Mouse (Mus musculus) intestine, postnatal 0 days (tissue): ENCODE results near the gene E2f2. TPM values are rescaled to one million over a fixed set of nuclear protein-coding genes. Genes with fewer than 3 reads are reported as not detected.
A peak's percentile ranks its signal among the peaks of the same experiment; 100 is the strongest.

Source experiments
- ATAC-seq: fragments of 200-750 bp; cut with Nextera tagmentation; 2 replicates; pipeline ENCODE4 v1.8.0; 2017; ENCODE audit warnings: mild to moderate bottlenecking, moderate TSS enrichment, moderate library complexity
- H3K27ac ChIP-seq: fragments of 300-500 bp; sonication (generic); 2 replicates; pipeline ENCODE4 v1.5.1; 2014; ENCODE audit warnings: mild to moderate bottlenecking, low read depth, low read length, moderate library complexity
- H3K27me3 ChIP-seq: fragments of 300-500 bp; sonication (generic); replicated peaks from 2 replicates; pipeline ENCODE4 v1.6.1; 2014; ENCODE audit warnings: low read length, mixed read lengths; ENCODE audit not compliant: control insufficient read depth, insufficient read depth
- H3K36me3 ChIP-seq: fragments of 300-500 bp; sonication (generic); 2 replicates; pipeline ENCODE4 v1.6.1; 2014; ENCODE audit warnings: mild to moderate bottlenecking, moderate library complexity; ENCODE audit not compliant: control insufficient read depth, insufficient read depth
- H3K4me1 ChIP-seq: fragments of 300-500 bp; sonication (generic); replicated peaks from 2 replicates; pipeline ENCODE4 v1.6.1; 2014; ENCODE audit warnings: antibody characterized with exemption, low read length, mixed read lengths; ENCODE audit not compliant: control insufficient read depth, insufficient read depth
- H3K4me2 ChIP-seq: fragments of 300-500 bp; sonication (generic); replicated peaks from 2 replicates; pipeline ENCODE4 v1.6.1; 2014; ENCODE audit warnings: low read depth, mild to moderate bottlenecking, moderate library complexity
- H3K4me3 ChIP-seq: fragments of 300-500 bp; sonication (generic); 2 replicates; pipeline ENCODE4 v1.5.1; 2014; ENCODE audit warnings: low read depth, low read length
- H3K9ac ChIP-seq: fragments of 300-500 bp; sonication (generic); 2 replicates; pipeline ENCODE4 v1.6.1; 2014; ENCODE audit warnings: mild to moderate bottlenecking, low read depth, low read length
- H3K9me3 ChIP-seq: fragments of 300-500 bp; sonication (generic); 2 replicates; pipeline ENCODE4 v1.6.1; 2016; ENCODE audit warnings: mixed run types; ENCODE audit not compliant: control insufficient read depth
- CTCF ChIP-seq: sonication (generic); IDR thresholded peaks from 2 replicates; pipeline ENCODE4 v1.5.1; 2016; ENCODE audit warnings: low read depth, mild to moderate bottlenecking, control low read depth, antibody characterized with exemption, moderate library complexity
- WGBS: fragments of 180-500 bp; shearing (Covaris S2); extraction: QIAGEN DNeasy Blood & Tissue Kit; methylation state at CpG from one replicate; pipeline ENCODE4 v1.1.7; 2014; 5-methylcytosine and 5-hydroxymethylcytosine counted together
- polyA plus RNA-seq: library from polyadenylated mRNA; unstranded; fragments of >200 nt; fragmentation: Nextera tagmentation; extraction: Ambion mirVana; gene quantifications from 2 replicates; pipeline ENCODE4 v1.2.1, GENCODE M21; 2015

The E2f2 gene
- polyA plus RNA-seq, 1 experiment from 2014 or later, result 4.2 TPM

DNA sequence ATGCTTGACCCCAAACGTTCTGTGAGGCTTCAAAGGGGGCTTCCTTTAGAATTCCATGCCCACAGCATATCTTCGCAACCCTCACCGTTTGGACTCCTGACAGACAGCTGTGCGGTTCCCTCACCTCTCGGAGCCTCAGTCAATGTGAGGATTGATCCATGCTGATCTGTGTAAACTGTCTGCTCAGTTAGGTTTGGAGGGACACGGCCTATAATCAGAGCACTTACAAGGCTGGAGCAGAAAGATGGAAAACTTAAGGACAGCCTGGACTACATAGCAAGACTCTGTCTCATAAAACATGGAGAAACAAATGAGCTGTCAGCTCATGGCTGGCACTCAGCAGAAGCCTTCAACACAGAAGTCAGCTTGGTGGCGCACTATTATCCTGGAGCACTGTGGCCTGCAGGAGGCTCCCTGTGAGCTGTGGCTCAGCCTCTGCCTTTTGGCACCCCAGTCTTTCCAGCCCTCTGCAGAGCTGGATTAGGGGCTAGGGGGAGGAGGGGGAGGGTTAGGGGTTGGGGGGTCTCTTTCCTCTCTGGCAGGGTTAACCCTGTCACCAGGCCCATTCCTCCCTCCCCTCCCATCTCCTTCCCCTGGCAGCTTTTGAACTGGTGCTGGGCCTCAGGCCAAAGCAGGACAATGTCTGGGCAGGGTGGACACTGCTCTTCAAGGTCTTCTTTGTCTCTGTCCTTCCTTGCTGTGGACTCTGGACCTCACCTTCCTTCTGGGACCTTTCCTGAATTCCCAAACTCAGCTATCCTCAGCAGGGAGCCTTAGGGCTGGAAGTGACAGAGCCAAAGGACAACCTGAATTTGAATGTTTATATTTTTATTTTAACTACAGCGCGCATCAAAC is 36.1 kb upstream of the E2f2 start:
- 58% methylated on average over 9 of the region's 9 CpGs for WGBS
- peak overlapping the region; percentile 82; the same call in 1 of the 2 replicates for H3K27ac ChIP-seq
- no peak overlapping the region for H3K9ac ChIP-seq
- ATAC-seq, result no peak
- TF ChIP-seq CTCF, result peak; percentile 46
- peaks cover 18% of the 10 kb centered on the region for H3K4me1 ChIP-seq
- peaks cover 15% of the 10 kb centered on the region; the same call in 1 of the 2 replicates for H3K27me3 ChIP-seq
- H3K36me3 ChIP-seq, result no peaks in the 10 kb centered on the region
- no peaks in the 10 kb centered on the region for H3K9me3 ChIP-seq
- H3K4me2 ChIP-seq, result no peak overlapping the region; the same call in 1 of the 2 replicates
- peak overlapping the region; percentile 42; the same call in 1 of the 2 replicates for H3K4me3 ChIP-seq

DNA sequence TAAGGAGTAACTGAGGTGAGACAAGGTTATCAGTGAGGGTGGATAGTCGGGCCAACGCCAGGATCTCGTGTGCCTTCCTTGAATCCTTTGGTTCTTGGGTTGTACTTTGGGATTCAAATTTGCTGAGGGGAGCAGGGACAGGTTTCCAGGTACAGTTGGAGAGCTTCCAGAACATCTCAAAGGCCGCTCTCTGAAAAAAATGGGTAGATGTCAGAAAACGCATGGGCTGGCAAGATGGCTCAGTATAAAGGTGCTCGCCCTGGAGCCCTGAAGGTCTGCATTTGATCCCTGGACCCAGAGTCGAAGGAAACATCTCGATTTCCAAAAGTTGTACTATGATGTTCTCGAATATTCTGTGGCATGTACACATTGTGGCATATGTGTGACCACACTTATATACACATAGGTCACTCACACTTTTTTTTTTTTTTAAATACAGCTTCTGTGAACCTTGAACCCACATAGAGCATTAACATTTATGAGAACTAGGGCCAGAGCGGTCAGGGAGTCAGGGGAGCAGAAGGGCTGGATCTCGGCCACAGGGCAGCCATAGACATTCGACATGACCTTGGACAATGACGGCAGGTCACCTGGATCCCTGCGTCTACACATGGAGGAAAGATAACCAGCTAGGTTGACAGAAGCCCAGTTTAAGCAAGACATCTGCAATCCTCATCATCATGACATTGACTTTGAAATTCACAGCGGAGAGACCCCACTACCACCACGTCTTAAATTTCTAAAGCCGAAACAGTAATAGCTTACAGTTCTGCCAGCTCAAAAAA is 32.7 kb upstream of the E2f2 start:
- Histone ChIP-seq H3K36me3 (no peaks in the 10 kb centered on the region), H3K27me3 (0 out of 2 replicates have a peak, but pooled peaks cover 11% of the 10 kb centered on the region), H3K4me1 (peaks cover 19% of the 10 kb centered on the region), H3K9ac (no peak overlapping the region), H3K27ac (peak overlapping the region; percentile 37; the same call in 1 of the 2 replicates), H3K4me2 (peak overlapping the region; percentile 53; the same call in 1 of the 2 replicates), H3K9me3 (no peaks in the 10 kb centered on the region), H3K4me3 (no peak overlapping the region)
- WGBS, result 58% methylated on average over 17 of the region's 17 CpGs
- ATAC-seq, result no peak
- no peak for TF ChIP-seq CTCF

DNA sequence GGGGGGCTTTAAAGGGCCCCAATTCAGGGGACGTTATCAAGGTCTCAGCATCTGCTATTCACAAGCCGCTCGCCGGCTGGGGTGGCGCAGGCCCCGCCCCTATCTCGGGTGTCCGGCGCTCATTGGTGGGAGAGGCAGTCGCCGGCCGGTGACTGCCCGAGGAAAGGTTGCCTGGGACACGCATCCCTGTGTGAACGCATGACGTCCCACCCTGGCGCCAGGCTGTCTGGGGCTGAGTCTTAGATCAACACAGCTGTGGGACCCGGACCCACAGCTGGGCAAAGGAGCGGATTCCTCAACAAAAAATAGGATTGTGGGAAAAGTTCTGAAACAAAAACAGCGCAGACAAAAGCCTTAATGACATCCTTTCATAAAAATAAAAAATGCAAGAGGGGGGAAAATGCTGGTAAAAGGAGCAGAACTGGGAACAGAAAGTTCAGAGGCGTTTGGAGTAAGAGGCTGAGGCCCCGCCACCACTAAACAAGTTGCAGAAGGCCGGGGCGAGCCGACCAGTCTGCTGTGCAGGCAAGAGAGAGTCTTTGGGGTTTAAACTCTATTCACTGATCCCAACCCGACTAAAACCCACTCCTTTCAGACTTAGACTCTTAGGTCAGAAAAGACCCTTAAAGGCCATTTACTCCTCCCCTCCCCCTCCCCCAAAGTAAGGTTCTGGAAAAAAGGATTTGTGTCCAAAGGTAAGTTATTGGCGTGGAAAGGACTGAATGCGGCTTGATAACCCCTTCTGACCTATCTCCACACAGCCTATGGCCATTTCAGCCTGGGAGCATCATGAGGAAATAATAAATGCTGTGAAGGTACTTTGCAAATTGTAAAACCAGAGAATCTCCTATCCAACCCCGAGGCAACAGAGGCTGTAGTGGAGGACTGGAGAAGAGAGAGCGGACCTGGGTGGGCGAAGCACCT is 31.6 kb upstream of the E2f2 start:
- H3K9ac ChIP-seq, result peak overlapping the region; percentile 35; the same call in 1 of the 2 replicates
- 10% methylated on average over 31 of the region's 31 CpGs for WGBS

DNA sequence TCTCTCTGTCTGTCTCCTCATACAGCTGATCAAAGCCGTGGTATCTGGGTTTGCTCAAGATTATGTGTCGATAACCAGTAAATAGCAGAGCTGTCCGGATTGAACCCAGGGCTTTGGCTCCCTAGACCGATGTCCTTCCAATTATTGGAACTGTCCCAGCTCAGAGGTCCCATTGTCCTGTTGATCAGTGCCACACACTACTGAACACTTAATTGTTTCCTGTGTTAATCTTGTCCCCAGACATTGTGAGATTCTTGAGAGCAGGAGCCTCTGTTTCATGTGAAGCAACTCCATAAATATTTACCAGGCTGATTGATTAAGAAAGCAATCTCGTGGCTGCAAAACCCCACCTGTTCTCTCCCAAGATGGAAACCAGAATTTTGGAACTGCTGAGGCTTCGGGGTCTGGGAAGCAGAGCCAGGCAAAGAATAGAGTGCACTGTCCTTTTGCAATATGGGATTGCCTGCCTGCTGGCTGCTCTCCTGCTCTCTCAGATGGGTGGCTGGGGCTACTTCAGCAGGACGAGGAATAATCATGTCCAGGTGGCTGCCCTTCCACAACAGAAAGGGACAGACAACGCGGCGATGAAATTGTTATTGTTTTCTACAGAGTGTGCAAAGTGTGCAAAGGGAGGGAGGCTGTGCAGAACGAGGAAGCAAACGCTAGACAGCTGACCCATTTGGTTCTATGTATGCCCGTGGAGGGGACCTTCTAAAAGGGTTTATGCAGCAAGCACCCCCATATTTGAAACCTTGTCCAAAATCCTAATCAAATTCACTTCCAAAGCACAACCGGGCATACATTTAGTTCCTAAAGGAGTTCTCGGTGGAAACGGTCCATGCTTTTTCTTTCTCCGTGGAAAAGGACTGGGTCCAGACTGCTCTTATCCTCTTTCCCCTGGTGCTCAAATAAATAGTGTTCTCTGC is 29.7 kb upstream of the E2f2 start:
- H3K27ac ChIP-seq, result peak overlapping the region; percentile 85
- H3K9me3 ChIP-seq, result no peaks in the 10 kb centered on the region
- TF ChIP-seq CTCF, result no peak
- peak overlapping the region; percentile 58 for H3K4me3 ChIP-seq
- WGBS, result 24% methylated on average over 17 of the region's 17 CpGs
- no peaks in the 10 kb centered on the region for H3K27me3 ChIP-seq
- H3K4me1 ChIP-seq, result peaks cover 19% of the 10 kb centered on the region
- H3K9ac ChIP-seq, result peak overlapping the region; percentile 63; the same call in 1 of the 2 replicates
- peak overlapping the region; percentile 71 for H3K4me2 ChIP-seq
- no peak for ATAC-seq
- no peaks in the 10 kb centered on the region for H3K36me3 ChIP-seq

More for the DNA sequence above, 31.6 kb upstream of the E2f2 start:
- ATAC-seq, result peak; percentile 62
- Histone ChIP-seq H3K36me3 (no peaks in the 10 kb centered on the region), H3K4me3 (0 out of 2 replicates have a peak overlapping the region, but pooled peaks have one; percentile 0), H3K4me2 (peak overlapping the region; percentile 53), H3K4me1 (peaks cover 14% of the 10 kb centered on the region), H3K27ac (peak overlapping the region; percentile 81), H3K9me3 (no peaks in the 10 kb centered on the region), H3K27me3 (0 out of 2 replicates have a peak, but pooled peaks cover 4% of the 10 kb centered on the region)
- peak; percentile 54 for TF ChIP-seq CTCF
